Mouse (Mus musculus) heart, postnatal 10 days (tissue): ENCODE measurements around the gene Vwa5b2. TPM values are rescaled to one million over a fixed set of nuclear protein-coding genes. Genes with fewer than 3 reads are reported as not detected.

ENCODE experiments used
- DNase-seq, 2 experiments: peaks; one replicate each; pipeline ENCODE4 v3.0.0; 2021
- intact Hi-C: fragments of 180-260 bp; cut with DNase I; formaldehyde crosslinking; loops from one replicate; pipeline ENCODE4 v1.15.1; 2025
- microRNA-seq, 2 experiments: library from miRNA; unstranded; fragments of <30 nt; microRNA quantifications; one replicate each; pipeline ENCODE4 v1.2.0; 2022
- total RNA-seq, 2 experiments: library from RNA; stranded (reverse); gene quantifications; 2 replicates each; pipeline ENCODE4 v1.2.3; 2021

The Vwa5b2 gene
- total RNA-seq, 2 experiments from 2014 or later = 0.30 to 1.0 TPM

DNA sequence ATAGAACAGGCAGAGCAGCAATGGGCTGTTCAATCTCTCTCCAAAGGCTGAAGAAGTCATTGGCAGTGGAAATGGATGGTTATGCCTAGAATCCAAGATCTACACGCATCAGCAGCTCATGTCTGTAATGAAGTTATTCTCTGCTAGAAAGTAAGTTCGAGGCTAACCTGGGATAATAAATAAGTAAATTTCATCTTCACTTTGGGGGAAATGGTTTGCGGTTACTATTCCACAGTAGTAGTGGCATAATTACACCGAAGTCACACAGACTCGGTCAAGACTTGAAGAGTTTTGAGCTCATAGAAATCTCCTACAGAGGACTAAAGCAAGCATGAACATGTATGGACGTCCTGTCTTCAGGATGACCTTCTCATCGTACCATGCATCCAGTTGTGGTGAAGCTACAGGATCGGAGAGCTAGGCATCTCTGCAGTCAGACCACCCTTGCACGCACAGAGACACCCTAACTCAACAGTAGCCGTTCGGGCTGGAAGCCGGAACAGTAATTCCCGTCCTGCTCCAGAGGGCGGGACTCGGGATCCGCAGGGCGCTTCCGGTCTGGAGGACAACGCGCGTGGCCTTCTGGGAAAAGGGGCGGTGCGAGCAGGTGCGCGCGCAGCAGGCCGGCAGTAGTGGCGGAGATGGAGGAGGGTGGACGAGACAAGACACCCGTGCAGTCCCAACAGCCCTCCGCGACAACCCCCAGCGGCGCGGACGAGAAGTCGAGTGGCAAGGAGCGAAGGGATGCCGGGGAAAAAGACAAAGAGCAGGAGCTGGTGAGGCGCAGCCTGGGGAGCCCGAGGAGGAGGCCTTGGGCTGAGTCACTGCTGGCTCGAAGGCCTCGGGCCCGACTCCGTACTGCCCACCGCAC is 62.0 kb downstream of the Vwa5b2 start, which contains the start of gene Psmd2:
Gene Psmd2, plus strand, starts transcription at position 577 of the 871 bp plus-strand sequence.
- intact Hi-C loops = loop anchor here (5.0 to 10.0 kb wide), 2 partner anchors 39 to 437 kb away; partner anchors contain the start of genes Alg3, Eef1akmt4 and Gm49333
- DNase-seq = peak; percentile 98 to 99

DNA sequence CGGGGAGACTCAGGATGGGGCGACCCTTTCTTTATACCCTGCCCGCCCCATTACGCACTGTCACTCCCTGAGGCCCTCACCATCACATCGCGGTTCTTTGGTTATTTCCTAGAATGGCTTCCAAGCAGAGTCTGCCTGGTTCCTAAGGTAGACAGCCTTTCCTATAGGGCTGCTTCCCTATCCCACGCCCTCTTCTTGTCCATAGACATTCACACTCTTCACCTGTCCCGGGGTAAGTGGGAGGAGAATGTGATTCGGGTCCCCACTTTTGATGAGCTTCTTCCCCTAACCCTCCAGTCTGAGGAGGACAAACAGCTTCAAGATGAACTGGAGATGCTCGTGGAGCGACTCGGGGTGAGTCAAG is 62.7 kb downstream of the Vwa5b2 start:
- DNase-seq = no peak
- intact Hi-C loops = loop anchor here (2.0 to 10.0 kb wide), 3 partner anchors 21 to 437 kb away; partner anchors contain the start of genes Alg3, Eef1akmt4 and Gm49333

DNA sequence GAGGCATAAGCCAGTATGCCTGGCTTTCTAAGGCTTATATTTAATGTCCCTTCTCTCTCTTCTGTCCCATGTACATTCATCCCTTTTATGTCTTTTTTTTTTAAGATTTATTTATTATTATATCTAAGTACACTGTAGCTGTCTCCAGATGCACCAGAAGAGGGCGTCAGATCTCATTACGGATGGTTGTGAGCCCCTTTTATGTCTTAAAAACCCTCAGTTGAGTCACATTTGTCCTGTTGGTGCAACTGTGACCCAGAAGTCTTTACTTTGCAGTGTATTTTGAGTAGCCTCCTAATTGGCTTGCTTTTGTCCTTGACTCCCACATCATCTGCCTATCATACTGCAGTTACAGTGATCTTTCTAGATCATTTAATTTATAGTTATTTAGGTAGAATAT is 64.0 kb downstream of the Vwa5b2 start:
- DNase-seq = no peak
- intact Hi-C loops = loop anchor here (2.0 to 10.0 kb wide), 3 partner anchors 19 to 439 kb away; partner anchors contain the start of genes Alg3, Eef1akmt4 and Gm49333

Small RNAs within 50 kb of the gene (microRNA-seq; reads per million reads assigned to microRNA genes)
- 0 to 0.35 reads per million in 2 experiments for gene Mir1224

Other genes starting within 250 kb of the Vwa5b2 start
- 10 to 100 TPM; 48.1 to 53.5 TPM for gene Abcc5, start 163.1 kb upstream of the Vwa5b2 start, total RNA-seq
- gene Eif2b5, start 90.7 kb upstream of the Vwa5b2 start, total RNA-seq = 10 to 100 TPM; 52.7 to 54.2 TPM
- 10 to 100 TPM; 60.7 to 61.7 TPM for gene Dvl3, start 72.5 kb upstream of the Vwa5b2 start, total RNA-seq
- 100 to 1,000 TPM; 253 to 284 TPM for gene Ap2m1, start 54.0 kb upstream of the Vwa5b2 start, total RNA-seq
- 10 to 100 TPM; 62.9 to 66.2 TPM for gene Abcf3, start 40.9 kb upstream of the Vwa5b2 start, total RNA-seq
- gene Eef1akmt4, start 22.1 kb downstream of the Vwa5b2 start, total RNA-seq = 1 to 10 TPM; 5.1 to 5.3 TPM
- under 1 TPM in 1 of 2 experiments, not detected in 1; 0.20 TPM for gene Gm49333, start 22.1 kb downstream of the Vwa5b2 start, total RNA-seq
- gene Alg3, start 22.3 kb downstream of the Vwa5b2 start, total RNA-seq = 10 to 100 TPM; 11.3 to 11.8 TPM
- gene Camk2n2, start 31.8 kb downstream of the Vwa5b2 start, total RNA-seq = 1 to 10 TPM; 1.3 to 1.6 TPM
- under 1 TPM; 0.62 TPM for gene Ece2, start 40.4 kb downstream of the Vwa5b2 start, total RNA-seq
- 100 to 1,000 TPM; 195 TPM for gene Psmd2, start 62.2 kb downstream of the Vwa5b2 start, total RNA-seq
- gene Eif4g1, start 78.8 kb downstream of the Vwa5b2 start, total RNA-seq = 100 to 1,000 TPM; 353 to 356 TPM
- 10 to 100 TPM; 16.0 to 18.9 TPM for gene Fam131a, start 103.8 kb downstream of the Vwa5b2 start, total RNA-seq
- gene Polr2h, start 128.2 kb downstream of the Vwa5b2 start, total RNA-seq = 10 to 100 TPM; 12.5 to 13.2 TPM
- 1 to 10 TPM; 3.3 to 3.5 TPM for gene Clcn2, start 128.3 kb downstream of the Vwa5b2 start, total RNA-seq
- gene Chrd, start 143.7 kb downstream of the Vwa5b2 start, total RNA-seq = 1 to 10 TPM; 1.4 to 3.4 TPM
- not detected for gene Thpo, start 145.0 kb downstream of the Vwa5b2 start, total RNA-seq